Mouse (Mus musculus): ENCODE data around the gene Wdr31. TPM values are rescaled to one million over a fixed set of nuclear protein-coding genes. Genes with fewer than 3 reads are reported as not detected.
A peak's percentile ranks its signal among the peaks of the same experiment; 100 is the strongest.
"Not testable (repeated sequence)": the region's sequence is repeated elsewhere in the genome, so short reads cannot be mapped to it uniquely, and the experiment has no call there.

Gene Wdr31
- total and polyA plus RNA-seq, 2 experiments from 2014 or later: 4.3 to 17.6 TPM

DNA sequence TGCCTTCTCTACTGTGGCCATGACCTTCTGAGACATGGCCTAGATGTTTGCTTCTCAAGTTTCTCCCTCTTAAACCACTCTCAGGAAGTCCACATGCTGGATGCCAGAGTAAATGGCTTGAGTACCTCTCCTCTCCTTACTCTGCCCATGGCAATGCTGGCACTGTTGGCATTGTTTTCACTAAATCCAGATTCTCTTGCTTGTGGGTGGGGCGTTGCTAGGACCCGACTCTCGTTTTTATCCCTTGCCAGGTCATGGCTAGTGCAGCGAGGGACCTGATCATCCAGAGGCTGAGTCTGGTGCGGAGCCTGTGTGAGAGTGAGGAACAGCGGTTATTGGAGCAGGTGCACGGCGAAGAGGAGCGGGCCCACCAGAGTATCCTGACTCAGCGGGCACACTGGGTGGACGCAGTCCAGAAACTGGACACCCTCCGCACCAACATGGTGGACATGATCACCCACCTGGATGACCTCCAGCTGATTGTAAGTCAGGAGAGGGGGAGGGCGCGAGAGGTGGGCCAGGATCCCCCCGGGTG is 15.5 kb upstream of the Wdr31 start:
- TF ChIP-seq CTCF (IDR thresholded peaks at IDR 0.05; ENCODE audit: low read depth): no peak
- Histone ChIP-seq H3K27ac (no peak overlapping the region), H3K4me3 (ENCODE audit: low read length) (no peak overlapping the region), H3K36me3 (ENCODE audit: insufficient read depth, low read length) (no peaks in the 10 kb centered on the region), H3K9me3 (ENCODE audit: low read length) (no peaks in the 10 kb centered on the region), H3K9ac (replicated peaks; ENCODE audit: low read length) (no peak overlapping the region), H3K4me1 (ENCODE audit: insufficient read depth, low read length) (no peaks in the 10 kb centered on the region), H3K27me3 (ENCODE audit: insufficient read depth, low read length) (no peaks in the 10 kb centered on the region), H3K4me2 (ENCODE audit: low read depth, low read length) (no peak overlapping the region)
- no peak for ATAC-seq
- no peak for DNase-seq (ENCODE audit: low spot score)
- WGBS: 88% methylated on average over 15 of the region's 15 CpGs

- Histone ChIP-seq H3K4me1 (ENCODE audit: insufficient read depth, low read length) (no peaks in the 10 kb centered on the region), H3K4me2 (ENCODE audit: low read depth, low read length) (no peak overlapping the region), H3K36me3 (ENCODE audit: insufficient read depth, low read length) (no peaks in the 10 kb centered on the region), H3K27me3 (ENCODE audit: insufficient read depth, low read length) (no peaks in the 10 kb centered on the region), H3K27ac (no peak overlapping the region), H3K9me3 (ENCODE audit: low read length) (no peaks in the 10 kb centered on the region), H3K9ac (replicated peaks; ENCODE audit: low read length) (no peak overlapping the region), H3K4me3 (ENCODE audit: low read length) (no peak overlapping the region)
- no peak for ATAC-seq
- no peak for TF ChIP-seq CTCF (IDR thresholded peaks at IDR 0.05; ENCODE audit: low read depth)
- 79% methylated on average over 8 of the region's 8 CpGs for WGBS
- no peak for DNase-seq (ENCODE audit: low spot score)
These were observed 14.9 kb upstream of the Wdr31 start for GRCm38 (mm10) chr4:62485450-62486161.

- ATAC-seq (no peak), DNase-seq (ENCODE audit: low spot score) (no peak)
- Histone ChIP-seq H3K9ac (replicated peaks; ENCODE audit: low read length) (no peak overlapping the region), H3K27me3 (ENCODE audit: insufficient read depth, low read length) (no peaks in the 10 kb centered on the region), H3K36me3 (ENCODE audit: insufficient read depth, low read length) (no peaks in the 10 kb centered on the region), H3K4me2 (ENCODE audit: low read depth, low read length) (no peak overlapping the region), H3K4me1 (ENCODE audit: insufficient read depth, low read length) (no peaks in the 10 kb centered on the region), H3K4me3 (ENCODE audit: low read length) (no peak overlapping the region), H3K9me3 (ENCODE audit: low read length) (no peaks in the 10 kb centered on the region), H3K27ac (no peak overlapping the region)
- 88% methylated on average over 3 of the region's 3 CpGs for WGBS
- no peak for TF ChIP-seq CTCF (IDR thresholded peaks at IDR 0.05; ENCODE audit: low read depth)
These were observed 14.2 kb upstream of the Wdr31 start for GRCm38 (mm10) chr4:62484928-62485327.

GRCm38 (mm10) chr4:62480709-62481605 is 10.3 kb upstream of the Wdr31 start:
- no peaks in the 10 kb centered on the region for H3K27me3 ChIP-seq (ENCODE audit: insufficient read depth, low read length)
- H3K4me1 ChIP-seq (ENCODE audit: insufficient read depth, low read length): no peaks in the 10 kb centered on the region
- DNase-seq (ENCODE audit: low spot score) (no peak), ATAC-seq (peak; percentile 22; the same call in 1 of the 2 replicates)
- no peaks in the 10 kb centered on the region for H3K36me3 ChIP-seq (ENCODE audit: insufficient read depth, low read length)
- H3K4me3 ChIP-seq (ENCODE audit: low read length): no peak overlapping the region
- WGBS: 45% methylated on average over 10 of the region's 10 CpGs
- no peak overlapping the region for H3K27ac ChIP-seq
- H3K4me2 ChIP-seq (ENCODE audit: low read depth, low read length): no peak overlapping the region
- H3K9ac ChIP-seq (replicated peaks; ENCODE audit: low read length): no peak overlapping the region
- no peaks in the 10 kb centered on the region for H3K9me3 ChIP-seq (ENCODE audit: low read length)
- no peak for TF ChIP-seq CTCF (IDR thresholded peaks at IDR 0.05; ENCODE audit: low read depth)

DNA sequence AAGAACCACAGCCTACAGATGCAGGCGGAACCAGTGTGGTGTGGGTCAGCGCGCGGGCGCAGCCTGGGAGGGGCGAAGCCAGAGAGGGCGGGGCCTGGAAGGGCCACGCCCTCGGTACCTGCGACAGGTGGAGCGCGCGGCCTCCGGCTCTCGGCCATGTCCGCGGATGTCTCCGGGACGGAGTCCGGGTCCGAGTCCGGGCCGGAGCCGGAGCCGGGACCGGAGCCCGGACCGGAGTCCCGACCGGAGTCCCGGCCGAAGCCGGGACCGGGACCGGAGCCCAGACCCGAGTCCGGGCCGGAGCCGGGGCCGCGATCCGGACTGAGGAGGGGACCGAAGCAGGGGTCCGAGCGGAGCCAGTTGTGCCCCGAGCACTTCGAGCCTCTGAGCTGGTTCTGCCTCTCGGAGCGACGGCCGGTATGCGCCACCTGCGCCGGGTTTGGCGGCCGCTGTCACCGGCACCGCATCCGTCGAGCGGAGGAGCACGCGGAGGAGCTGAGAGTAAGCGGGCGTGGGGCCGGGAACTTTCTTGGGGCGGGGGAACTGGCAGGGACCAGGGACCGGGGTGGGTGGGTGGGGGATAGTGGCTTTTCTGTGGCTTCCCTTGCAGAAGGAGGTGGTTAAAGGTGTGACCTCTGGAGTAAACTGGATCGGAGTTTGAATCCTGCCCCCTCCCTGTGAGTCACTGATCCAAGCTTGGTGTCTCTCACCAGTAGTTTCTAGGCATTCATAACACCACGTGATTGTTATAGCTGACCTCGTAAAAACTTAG is 9.4 kb upstream of the Wdr31 start, which contains the start of gene Bspry:
Gene Bspry (plus strand): TSS at position 117 of the 772 bp plus-strand sequence.
- 4% methylated on average over 67 of the region's 71 CpGs for WGBS
- no peak for TF ChIP-seq CTCF (IDR thresholded peaks at IDR 0.05; ENCODE audit: low read depth)
- Histone ChIP-seq H3K4me1 (ENCODE audit: insufficient read depth, low read length) (no peaks in the 10 kb centered on the region), H3K9me3 (ENCODE audit: low read length) (no peaks in the 10 kb centered on the region), H3K9ac (replicated peaks; ENCODE audit: low read length) (peak within 1 kb of the TSS; percentile 38; the same call in 1 of the 2 replicates), H3K36me3 (ENCODE audit: insufficient read depth, low read length) (no peaks in the 10 kb centered on the region), H3K27me3 (ENCODE audit: insufficient read depth, low read length) (no peaks in the 10 kb centered on the region), H3K4me3 (ENCODE audit: low read length) (peak within 1 kb of the TSS; percentile 47), H3K27ac (no peak within 1 kb of the TSS), H3K4me2 (ENCODE audit: low read depth, low read length) (peak within 1 kb of the TSS; percentile 87)
- DNase-seq (ENCODE audit: low spot score) (peak; percentile 31), ATAC-seq (peak; percentile 79)

- not testable (repeated sequence) for H3K4me1 ChIP-seq (ENCODE audit: insufficient read depth, low read length); H3K36me3 ChIP-seq (ENCODE audit: insufficient read depth, low read length); DNase-seq (ENCODE audit: low spot score); H3K9ac ChIP-seq (replicated peaks; ENCODE audit: low read length); H3K27me3 ChIP-seq (ENCODE audit: insufficient read depth, low read length); H3K9me3 ChIP-seq (ENCODE audit: low read length); H3K27ac ChIP-seq
- WGBS: 16% methylated on average over 11 of the region's 11 CpGs
- peak; percentile 65 for TF ChIP-seq CTCF (IDR thresholded peaks at IDR 0.05; ENCODE audit: low read depth)
- peak; percentile 6; the same call in 1 of the 2 replicates for ATAC-seq
- peak overlapping the region; percentile 87 for H3K4me2 ChIP-seq (ENCODE audit: low read depth, low read length)
- H3K4me3 ChIP-seq (ENCODE audit: low read length): peak overlapping the region; percentile 47
These were observed 8.9 kb upstream of the Wdr31 start for GRCm38 (mm10) chr4:62479593-62479936.
